Mouse (Mus musculus) ovary, adult 18-20 months (tissue): Measurements from ENCODE around the gene Sh3kbp1.
A peak's percentile ranks its signal among the peaks of the same experiment; 100 is the strongest.

Experiments used
- DNase-seq: peaks from one replicate; pipeline ENCODE4 v3.0.0; 2022; ENCODE audit warnings: low spot score, mixed read lengths

The Sh3kbp1 gene

GRCm38 (mm10) chrX:159678320-159678835 is 51.3 kb downstream of the Sh3kbp1 start:
- no peak for DNase-seq

GRCm38 (mm10) chrX:159685521-159685920 is 58.4 kb downstream of the Sh3kbp1 start:
- no peak for DNase-seq

GRCm38 (mm10) chrX:159686850-159687249 is 59.8 kb downstream of the Sh3kbp1 start:
- DNase-seq, result no peak

- DNase-seq, result no peak
Measured at GRCm38 (mm10) chrX:159688698-159689097, 61.6 kb downstream of the Sh3kbp1 start.

- DNase-seq, result no peak
Measured at GRCm38 (mm10) chrX:159689785-159690416, 62.8 kb downstream of the Sh3kbp1 start.

- no peak for DNase-seq
Measured at GRCm38 (mm10) chrX:159693126-159693525, 66.1 kb downstream of the Sh3kbp1 start.

- DNase-seq, result no peak
Measured at GRCm38 (mm10) chrX:159696545-159696944, 69.5 kb downstream of the Sh3kbp1 start.

- DNase-seq, result peak; percentile 8
Measured at GRCm38 (mm10) chrX:159697030-159697454, 70.0 kb downstream of the Sh3kbp1 start.

- DNase-seq, result no peak
Measured at GRCm38 (mm10) chrX:159702850-159703249, 75.8 kb downstream of the Sh3kbp1 start.

- DNase-seq, result no peak
Measured at GRCm38 (mm10) chrX:159704381-159705004, 77.4 kb downstream of the Sh3kbp1 start.

GRCm38 (mm10) chrX:159705412-159705811 is 78.3 kb downstream of the Sh3kbp1 start:
- no peak for DNase-seq

- DNase-seq, result no peak
Measured at GRCm38 (mm10) chrX:159708076-159708830, 81.2 kb downstream of the Sh3kbp1 start.

- DNase-seq, result no peak
Measured at GRCm38 (mm10) chrX:159709296-159709695, 82.2 kb downstream of the Sh3kbp1 start.

- no peak for DNase-seq
Measured at GRCm38 (mm10) chrX:159711070-159712029, 84.3 kb downstream of the Sh3kbp1 start.

GRCm38 (mm10) chrX:159713191-159713590 is 86.1 kb downstream of the Sh3kbp1 start:
- DNase-seq, result no peak

- no peak for DNase-seq
Measured at GRCm38 (mm10) chrX:159721390-159721789, 94.3 kb downstream of the Sh3kbp1 start.

- no peak for DNase-seq
Measured at GRCm38 (mm10) chrX:159731421-159731820, 104.3 kb downstream of the Sh3kbp1 start.

GRCm38 (mm10) chrX:159732845-159733244 is 105.8 kb downstream of the Sh3kbp1 start:
- no peak for DNase-seq

- no peak for DNase-seq
Measured at GRCm38 (mm10) chrX:159733948-159734347, 106.9 kb downstream of the Sh3kbp1 start.

- no peak for DNase-seq
Measured at GRCm38 (mm10) chrX:159735513-159736099, 108.5 kb downstream of the Sh3kbp1 start.

GRCm38 (mm10) chrX:159737344-159737743 is 110.3 kb downstream of the Sh3kbp1 start:
- no peak for DNase-seq
